Mouse (Mus musculus) forebrain, embryonic 15.5 days (tissue): Measurements from ENCODE around the gene Smad1. TPM values are rescaled to one million over a fixed set of nuclear protein-coding genes. Genes with fewer than 3 reads are reported as not detected.

Experiments
- ATAC-seq: fragments of 200-750 bp; cut with Nextera tagmentation; replicated peaks from 2 replicates; pipeline ENCODE4 v1.8.0; 2017; ENCODE audit warnings: mild to moderate bottlenecking, moderate TSS enrichment, moderate library complexity
- H3K27ac ChIP-seq: fragments of 300-500 bp; sonication (generic); replicated peaks from 2 replicates; pipeline ENCODE4 v1.5.1; 2015; ENCODE audit warnings: mild to moderate bottlenecking, inconsistent platforms
- H3K27me3 ChIP-seq: fragments of 300-500 bp; sonication (generic); 2 replicates; pipeline ENCODE4 v1.6.1; 2015; ENCODE audit warnings: inconsistent platforms
- H3K36me3 ChIP-seq: fragments of 300-500 bp; sonication (generic); 2 replicates; pipeline ENCODE4 v1.6.1; 2015; ENCODE audit warnings: mild to moderate bottlenecking, inconsistent platforms
- H3K4me1 ChIP-seq: fragments of 300-500 bp; sonication (generic); 2 replicates; pipeline ENCODE4 v1.6.1; 2015; ENCODE audit warnings: inconsistent platforms
- H3K4me2 ChIP-seq: fragments of 300-500 bp; sonication (generic); replicated peaks from 2 replicates; pipeline ENCODE4 v1.6.1; 2015; ENCODE audit warnings: mild to moderate bottlenecking, inconsistent platforms
- H3K4me3 ChIP-seq: fragments of 300-500 bp; sonication (generic); 2 replicates; pipeline ENCODE4 v1.5.1; 2015; ENCODE audit warnings: mild to moderate bottlenecking, inconsistent platforms
- H3K9ac ChIP-seq: fragments of 300-500 bp; sonication (generic); replicated peaks from 2 replicates; pipeline ENCODE4 v1.6.1; 2015; ENCODE audit warnings: mild to moderate bottlenecking, inconsistent platforms
- H3K9me3 ChIP-seq: fragments of 300-500 bp; sonication (generic); 2 replicates; pipeline ENCODE4 v1.6.1; 2016; ENCODE audit warnings: inconsistent platforms
- WGBS: fragments of 180-500 bp; shearing (Covaris S2); methylation state at CpG from one replicate; pipeline ENCODE4 v1.1.7; 2015; ENCODE audit warnings: mixed read lengths; 5-methylcytosine and 5-hydroxymethylcytosine counted together
- polyA plus RNA-seq: library from polyadenylated mRNA; unstranded; fragments of >200 nt; fragmentation: Nextera tagmentation; extraction: Ambion mirVana; gene quantifications from 2 replicates; pipeline ENCODE4 v1.2.1, GENCODE M21; 2015

The Smad1 gene
- polyA plus RNA-seq, 1 experiment from 2014 or later, result 63.6 TPM

DNA sequence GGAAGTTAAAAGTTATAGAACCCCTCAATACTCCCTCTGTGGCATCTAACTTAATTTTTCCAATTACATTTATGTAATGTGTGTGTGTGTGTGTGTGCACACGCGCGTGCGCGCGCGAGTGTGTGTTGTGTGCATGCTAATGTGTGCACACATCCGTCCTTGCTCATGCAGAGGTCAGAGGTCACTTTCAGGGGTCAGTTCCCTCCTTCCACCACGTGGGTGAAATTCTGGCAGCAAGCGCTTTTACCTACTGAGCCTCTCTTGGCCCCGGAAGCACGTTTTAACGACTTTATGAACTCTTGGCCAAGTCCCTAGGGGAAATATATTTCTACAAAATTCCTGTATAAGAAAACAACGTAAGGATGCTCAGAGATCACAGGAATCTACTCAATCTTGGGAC is 19.3 kb downstream of the Smad1 start:
- H3K4me3 ChIP-seq, result no peak overlapping the region
- no peak for ATAC-seq
- no peak overlapping the region for H3K9ac ChIP-seq
- 79% methylated on average over 14 of the region's 14 CpGs for WGBS
- H3K9me3 ChIP-seq, result no peaks in the 10 kb centered on the region
- H3K4me1 ChIP-seq, result peaks cover 54% of the 10 kb centered on the region
- H3K27me3 ChIP-seq, result no peaks in the 10 kb centered on the region
- H3K4me2 ChIP-seq, result no peak overlapping the region
- no peak overlapping the region for H3K27ac ChIP-seq
- no peaks in the 10 kb centered on the region for H3K36me3 ChIP-seq

DNA sequence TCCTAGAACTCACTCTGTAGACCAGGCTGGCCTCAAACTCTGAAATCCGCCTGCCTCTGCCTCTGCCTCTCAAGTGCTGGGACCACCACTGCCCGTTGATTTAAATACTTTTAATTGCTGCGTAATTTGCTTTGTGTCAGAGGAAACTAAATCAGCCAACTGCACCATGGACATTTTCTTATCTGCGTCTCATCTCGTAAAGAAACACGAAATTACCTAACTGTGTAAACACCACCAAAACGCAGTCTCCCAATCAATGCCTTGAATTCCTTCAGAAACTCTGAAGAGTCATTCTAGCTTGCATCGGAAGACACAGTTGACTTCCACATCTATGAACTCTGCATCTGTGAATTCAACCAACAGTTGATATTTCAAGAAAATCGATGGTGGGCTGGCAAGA is 22.7 kb downstream of the Smad1 start:
- Histone ChIP-seq H3K4me1 (peaks cover 53% of the 10 kb centered on the region), H3K9ac (no peak overlapping the region), H3K4me2 (no peak overlapping the region), H3K9me3 (no peaks in the 10 kb centered on the region), H3K27me3 (no peaks in the 10 kb centered on the region), H3K36me3 (peaks cover 3% of the 10 kb centered on the region; the same call in 1 of the 2 replicates), H3K4me3 (no peak overlapping the region), H3K27ac (no peak overlapping the region)
- ATAC-seq, result no peak
- WGBS, result 85% methylated on average over 9 of the region's 9 CpGs

DNA sequence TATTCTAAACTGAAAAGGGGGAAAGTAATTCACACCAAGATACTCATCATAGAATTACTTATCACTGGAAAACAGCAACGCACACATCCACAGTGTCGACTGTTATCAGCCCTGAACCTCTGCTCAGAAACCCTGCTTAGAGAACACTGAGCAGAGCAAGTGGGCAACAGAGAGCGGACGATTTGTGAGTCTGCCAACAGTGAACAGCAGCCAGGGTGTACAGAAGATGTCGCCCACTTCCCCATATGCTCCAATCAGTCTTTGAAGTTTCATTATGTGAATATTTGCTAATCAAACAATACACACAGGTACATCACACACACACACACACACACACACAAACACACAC is 23.6 kb downstream of the Smad1 start:
- ATAC-seq, result no peak
- H3K4me2 ChIP-seq, result no peak overlapping the region
- peaks cover 45% of the 10 kb centered on the region for H3K4me1 ChIP-seq
- H3K9ac ChIP-seq, result no peak overlapping the region
- H3K4me3 ChIP-seq, result no peak overlapping the region
- no peak overlapping the region for H3K27ac ChIP-seq
- no peaks in the 10 kb centered on the region for H3K9me3 ChIP-seq
- no peaks in the 10 kb centered on the region for H3K27me3 ChIP-seq
- peaks cover 12% of the 10 kb centered on the region; the same call in 1 of the 2 replicates for H3K36me3 ChIP-seq
- 63% methylated on average over 5 of the region's 5 CpGs for WGBS

DNA sequence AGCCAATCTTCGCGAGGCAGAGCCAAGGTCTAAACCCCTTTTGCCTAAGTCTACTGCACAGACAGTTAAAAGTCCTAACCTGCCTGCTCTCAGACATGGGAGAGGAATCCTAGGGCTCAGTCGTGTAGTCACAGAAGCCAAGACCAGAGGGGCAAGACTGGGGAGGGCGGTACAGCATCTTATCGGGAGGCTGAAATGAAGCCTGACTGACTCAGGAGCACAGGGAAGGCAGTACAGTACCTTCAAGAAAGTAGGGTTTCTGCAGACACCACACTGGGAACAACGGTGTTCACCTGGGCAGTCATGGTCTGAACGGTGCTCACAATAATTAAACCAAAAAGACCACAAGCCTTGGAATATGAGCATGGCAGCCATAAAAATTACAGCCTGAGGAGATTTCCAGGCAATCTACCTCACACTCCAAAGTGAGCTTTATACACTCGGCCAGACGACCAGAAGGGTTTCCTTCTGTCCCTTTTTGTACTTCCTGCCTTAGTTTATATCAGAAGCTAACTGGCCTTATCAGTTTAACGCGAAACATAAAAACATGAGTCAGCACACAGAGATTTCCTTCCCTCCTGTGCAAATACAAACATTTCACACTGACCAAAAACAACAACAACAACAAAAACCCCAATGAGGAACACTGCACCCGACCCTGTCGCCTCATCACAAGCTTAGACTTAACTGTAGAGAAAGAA is 24.1 kb downstream of the Smad1 start:
- H3K27me3 ChIP-seq, result no peaks in the 10 kb centered on the region
- no peak overlapping the region for H3K4me2 ChIP-seq
- peaks cover 12% of the 10 kb centered on the region; the same call in 1 of the 2 replicates for H3K36me3 ChIP-seq
- no peak for ATAC-seq
- WGBS, result 82% methylated on average over 13 of the region's 13 CpGs
- H3K27ac ChIP-seq, result no peak overlapping the region; the same call in 1 of the 2 replicates
- peaks cover 41% of the 10 kb centered on the region for H3K4me1 ChIP-seq
- H3K4me3 ChIP-seq, result no peak overlapping the region
- H3K9me3 ChIP-seq, result no peaks in the 10 kb centered on the region
- H3K9ac ChIP-seq, result no peak overlapping the region

DNA sequence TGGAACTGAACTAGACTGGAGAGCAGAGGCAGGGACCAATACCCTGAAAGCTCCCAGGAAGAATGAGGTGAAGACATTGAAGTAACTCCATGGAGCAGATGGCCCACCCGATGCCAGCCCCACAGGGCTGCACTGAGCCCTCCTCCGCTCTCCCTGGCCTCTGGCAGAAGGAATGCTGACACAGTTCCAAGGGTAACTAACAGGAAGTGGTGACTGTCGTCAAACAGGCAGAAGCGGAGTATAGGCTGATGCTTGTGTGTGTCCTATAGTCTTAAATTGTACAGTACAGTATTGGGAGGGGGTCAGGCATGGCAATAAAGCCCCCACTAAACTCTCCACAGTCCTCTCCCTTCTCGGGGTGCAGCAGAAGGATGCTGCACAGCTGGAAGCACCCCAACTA is 24.9 kb downstream of the Smad1 start:
- no peak overlapping the region for H3K4me3 ChIP-seq
- no peaks in the 10 kb centered on the region for H3K27me3 ChIP-seq
- H3K27ac ChIP-seq, result no peak overlapping the region
- H3K36me3 ChIP-seq, result peaks cover 12% of the 10 kb centered on the region; the same call in 1 of the 2 replicates
- H3K9me3 ChIP-seq, result no peaks in the 10 kb centered on the region
- 0 out of 2 replicates have a peak, but pooled peaks have one; percentile 29 for ATAC-seq
- H3K4me1 ChIP-seq, result peaks cover 38% of the 10 kb centered on the region
- no peak overlapping the region for H3K4me2 ChIP-seq
- WGBS, result 63% methylated on average over 5 of the region's 5 CpGs
- H3K9ac ChIP-seq, result no peak overlapping the region

DNA sequence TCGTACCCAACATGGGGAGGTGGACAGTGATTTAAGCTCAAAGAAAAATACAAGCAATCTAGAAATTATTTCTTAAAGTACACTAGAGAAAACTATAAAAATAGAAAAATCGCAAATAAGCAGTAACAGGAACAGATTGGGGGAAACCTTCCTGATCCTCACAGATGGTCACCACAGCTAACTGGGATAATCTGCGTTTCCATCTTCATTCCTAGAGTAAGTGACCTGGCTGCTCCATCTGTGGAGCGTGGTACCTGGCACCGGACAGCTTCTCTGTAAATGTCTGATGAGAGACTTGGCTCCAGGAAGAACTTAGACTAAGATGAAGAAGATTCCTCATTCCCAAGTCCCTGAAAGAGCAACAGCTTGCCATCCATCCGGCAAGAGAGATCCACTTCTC is 25.8 kb downstream of the Smad1 start:
- H3K4me1 ChIP-seq, result peaks cover 38% of the 10 kb centered on the region
- WGBS, result 86% methylated on average over 6 of the region's 6 CpGs

DNA sequence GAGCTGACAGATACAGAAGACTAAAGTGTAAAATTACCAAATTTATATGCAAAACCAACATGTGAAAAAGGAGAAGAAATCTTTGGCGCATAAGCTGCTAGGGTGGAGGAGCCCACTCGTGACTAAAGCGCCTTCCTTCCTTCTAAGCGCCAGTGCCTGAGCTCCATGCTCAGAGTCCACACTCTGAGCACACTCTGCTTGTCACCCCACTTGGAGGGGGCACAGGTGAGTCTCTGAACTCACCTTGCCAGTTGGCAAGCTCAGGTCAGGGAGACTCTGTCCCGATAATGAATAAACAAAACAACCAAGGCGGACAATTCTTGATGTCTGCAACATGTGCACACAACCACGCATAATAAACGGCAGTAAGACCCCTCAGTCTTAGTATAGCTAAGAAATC is 26.4 kb downstream of the Smad1 start:
- Histone ChIP-seq H3K4me2 (no peak overlapping the region), H3K4me3 (no peak overlapping the region), H3K27me3 (no peaks in the 10 kb centered on the region), H3K27ac (no peak overlapping the region), H3K9ac (no peak overlapping the region), H3K36me3 (peaks cover 24% of the 10 kb centered on the region; the same call in 1 of the 2 replicates), H3K9me3 (no peaks in the 10 kb centered on the region), H3K4me1 (peaks cover 40% of the 10 kb centered on the region)
- ATAC-seq, result no peak
- WGBS, result 84% methylated on average over 8 of the region's 8 CpGs

More for the DNA sequence above, 25.8 kb downstream of the Smad1 start:
- no peak overlapping the region for H3K4me2 ChIP-seq
- H3K4me3 ChIP-seq, result no peak overlapping the region
- H3K9ac ChIP-seq, result no peak overlapping the region
- no peaks in the 10 kb centered on the region for H3K27me3 ChIP-seq
- H3K9me3 ChIP-seq, result no peaks in the 10 kb centered on the region
- H3K36me3 ChIP-seq, result peaks cover 18% of the 10 kb centered on the region; the same call in 1 of the 2 replicates
- no peak for ATAC-seq
- no peak overlapping the region for H3K27ac ChIP-seq

DNA sequence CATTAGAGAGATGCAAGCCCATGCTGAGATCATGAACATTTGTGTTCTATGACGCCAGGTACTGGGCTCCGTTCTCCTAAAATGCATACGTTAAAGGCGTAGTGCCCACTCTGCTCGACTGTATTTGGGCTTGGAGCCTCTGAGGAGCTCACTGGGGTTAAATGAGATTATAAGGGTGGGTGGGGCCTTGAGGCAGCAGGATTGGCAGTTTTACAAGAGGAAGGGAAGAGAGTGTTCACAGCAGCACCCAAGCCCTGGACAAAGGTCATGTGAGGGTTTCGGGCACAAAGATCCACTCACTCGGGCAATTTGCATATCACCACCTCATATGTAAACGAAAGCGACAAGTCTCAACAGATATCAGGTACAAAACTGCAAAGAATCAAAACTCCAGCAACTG is 26.8 kb downstream of the Smad1 start:
- H3K9ac ChIP-seq, result no peak overlapping the region
- H3K36me3 ChIP-seq, result peaks cover 25% of the 10 kb centered on the region; the same call in 1 of the 2 replicates
- H3K9me3 ChIP-seq, result no peaks in the 10 kb centered on the region
- no peak for ATAC-seq
- no peak overlapping the region for H3K4me3 ChIP-seq
- H3K4me2 ChIP-seq, result no peak overlapping the region
- H3K27ac ChIP-seq, result no peak overlapping the region
- no peaks in the 10 kb centered on the region for H3K27me3 ChIP-seq
- WGBS, result 70% methylated on average over 9 of the region's 9 CpGs
- H3K4me1 ChIP-seq, result peaks cover 40% of the 10 kb centered on the region

DNA sequence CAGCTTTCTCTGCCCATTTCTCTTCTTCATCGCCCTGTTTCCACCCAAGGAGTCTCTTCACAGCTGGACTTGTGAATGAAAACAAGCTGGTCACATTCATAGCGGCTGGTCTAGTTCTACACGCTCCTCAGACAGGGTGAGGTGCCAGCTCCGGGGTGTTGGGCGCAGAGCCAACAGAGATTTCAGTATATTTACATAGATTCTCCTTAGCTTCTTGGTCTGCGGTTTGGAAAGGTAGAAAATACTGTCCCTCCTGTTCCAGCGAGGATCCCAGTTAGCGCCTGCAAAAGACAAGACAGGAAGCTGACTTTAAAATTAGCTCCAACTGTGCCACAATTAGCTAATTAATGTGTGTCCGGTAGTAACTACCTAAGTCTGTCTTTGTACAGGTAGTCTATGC is 27.2 kb downstream of the Smad1 start:
- WGBS, result 58% methylated on average over 9 of the region's 9 CpGs
- Histone ChIP-seq H3K36me3 (peaks cover 25% of the 10 kb centered on the region; the same call in 1 of the 2 replicates), H3K9me3 (no peaks in the 10 kb centered on the region), H3K27ac (no peak overlapping the region), H3K4me1 (peaks cover 40% of the 10 kb centered on the region), H3K4me2 (no peak overlapping the region), H3K4me3 (no peak overlapping the region), H3K9ac (no peak overlapping the region), H3K27me3 (no peaks in the 10 kb centered on the region)
- ATAC-seq, result no peak

DNA sequence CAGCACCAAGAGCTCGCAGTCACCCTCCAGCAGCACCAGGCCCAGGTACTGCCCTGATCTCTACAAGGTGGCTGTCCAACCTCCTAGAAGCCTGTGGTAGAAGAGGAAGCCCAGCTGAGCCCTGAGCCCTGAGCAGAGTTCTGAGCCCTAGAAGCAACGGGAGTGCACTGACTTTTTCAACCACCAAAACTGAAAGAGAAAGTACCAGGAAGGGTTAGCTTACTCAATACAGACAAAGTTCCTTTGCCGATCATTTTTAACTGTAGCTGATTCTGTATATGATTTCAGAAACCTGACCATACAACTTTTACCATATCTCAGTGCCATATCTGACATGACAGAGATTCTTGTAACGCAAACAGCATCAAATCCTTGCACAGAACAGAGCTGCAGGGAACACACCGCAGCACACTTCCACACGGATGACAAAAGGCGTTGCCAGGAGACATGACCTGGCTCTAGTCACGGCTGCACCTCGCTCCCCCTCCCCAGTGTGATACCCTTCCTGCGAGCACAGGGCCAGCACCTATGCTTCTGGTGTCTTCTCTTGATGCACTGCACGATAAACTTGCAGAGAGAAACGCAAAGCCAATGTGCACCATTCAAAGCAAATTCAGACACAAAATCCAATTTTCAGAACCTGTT is 28.6 kb downstream of the Smad1 start:
- no peaks in the 10 kb centered on the region for H3K9me3 ChIP-seq
- H3K4me3 ChIP-seq, result no peak overlapping the region
- no peaks in the 10 kb centered on the region for H3K27me3 ChIP-seq
- peaks cover 25% of the 10 kb centered on the region; the same call in 1 of the 2 replicates for H3K36me3 ChIP-seq
- ATAC-seq, result no peak
- no peak overlapping the region for H3K27ac ChIP-seq
- 91% methylated on average over 12 of the region's 12 CpGs for WGBS
- peaks cover 46% of the 10 kb centered on the region for H3K4me1 ChIP-seq
- no peak overlapping the region for H3K9ac ChIP-seq
- no peak overlapping the region for H3K4me2 ChIP-seq

DNA sequence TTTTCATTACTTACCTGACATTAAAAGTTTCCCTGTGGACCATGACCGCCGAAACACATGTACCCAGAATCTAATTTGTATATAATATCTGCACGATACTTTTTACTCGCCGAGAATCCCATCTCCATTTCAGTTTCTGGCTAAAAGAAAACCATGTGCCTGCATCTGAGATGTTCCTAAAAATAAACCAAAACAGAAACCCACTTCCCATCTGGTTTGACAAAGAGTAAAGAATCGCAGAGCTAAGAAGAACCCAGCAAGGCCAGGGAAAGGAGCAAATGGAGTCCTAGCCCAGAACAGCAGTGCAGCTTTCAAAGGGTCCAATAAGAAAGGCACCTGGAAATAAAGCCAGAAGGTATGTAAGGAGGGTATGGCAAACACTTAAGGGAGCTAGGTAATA is 30.2 kb downstream of the Smad1 start:
- Histone ChIP-seq H3K4me2 (no peak overlapping the region), H3K4me3 (no peak overlapping the region), H3K27me3 (no peaks in the 10 kb centered on the region), H3K4me1 (peaks cover 33% of the 10 kb centered on the region), H3K9ac (no peak overlapping the region), H3K27ac (no peak overlapping the region), H3K9me3 (no peaks in the 10 kb centered on the region), H3K36me3 (peaks cover 25% of the 10 kb centered on the region; the same call in 1 of the 2 replicates)
- WGBS, result 86% methylated on average over 6 of the region's 6 CpGs
- no peak for ATAC-seq

DNA sequence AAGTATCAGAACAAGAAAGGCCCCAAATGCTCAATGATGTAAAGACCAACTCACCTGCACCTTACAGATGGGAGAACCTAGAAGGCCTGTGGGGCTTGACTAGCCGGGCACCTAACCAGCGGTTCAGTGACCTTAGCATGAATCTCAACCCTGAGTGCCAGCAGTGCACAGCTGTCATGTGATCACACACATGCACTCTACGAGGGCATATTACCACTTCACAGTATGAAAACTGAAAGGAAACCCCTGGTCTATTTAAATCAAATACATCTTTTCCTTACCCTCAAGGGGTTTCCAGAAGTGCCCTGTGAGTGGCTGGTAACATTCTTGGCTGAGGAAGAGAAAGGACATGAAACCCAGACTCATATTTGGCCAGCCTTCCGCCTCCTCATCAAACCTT is 31.4 kb downstream of the Smad1 start:
- Histone ChIP-seq H3K4me2 (no peak overlapping the region), H3K4me3 (no peak overlapping the region), H3K9ac (no peak overlapping the region), H3K27ac (no peak overlapping the region), H3K4me1 (peaks cover 25% of the 10 kb centered on the region), H3K9me3 (no peaks in the 10 kb centered on the region), H3K36me3 (peaks cover 25% of the 10 kb centered on the region; the same call in 1 of the 2 replicates), H3K27me3 (no peaks in the 10 kb centered on the region)
- WGBS, result 92% methylated on average over 4 of the region's 4 CpGs
- no peak for ATAC-seq
